Mouse (Mus musculus): ENCODE measurements around the gene Armc9. TPM values are rescaled to one million over a fixed set of nuclear protein-coding genes. Genes with fewer than 3 reads are reported as not detected.

Gene Armc9
- total and polyA plus RNA-seq, 2 experiments from 2014 or later, result 1.5 to 5.1 TPM

DNA sequence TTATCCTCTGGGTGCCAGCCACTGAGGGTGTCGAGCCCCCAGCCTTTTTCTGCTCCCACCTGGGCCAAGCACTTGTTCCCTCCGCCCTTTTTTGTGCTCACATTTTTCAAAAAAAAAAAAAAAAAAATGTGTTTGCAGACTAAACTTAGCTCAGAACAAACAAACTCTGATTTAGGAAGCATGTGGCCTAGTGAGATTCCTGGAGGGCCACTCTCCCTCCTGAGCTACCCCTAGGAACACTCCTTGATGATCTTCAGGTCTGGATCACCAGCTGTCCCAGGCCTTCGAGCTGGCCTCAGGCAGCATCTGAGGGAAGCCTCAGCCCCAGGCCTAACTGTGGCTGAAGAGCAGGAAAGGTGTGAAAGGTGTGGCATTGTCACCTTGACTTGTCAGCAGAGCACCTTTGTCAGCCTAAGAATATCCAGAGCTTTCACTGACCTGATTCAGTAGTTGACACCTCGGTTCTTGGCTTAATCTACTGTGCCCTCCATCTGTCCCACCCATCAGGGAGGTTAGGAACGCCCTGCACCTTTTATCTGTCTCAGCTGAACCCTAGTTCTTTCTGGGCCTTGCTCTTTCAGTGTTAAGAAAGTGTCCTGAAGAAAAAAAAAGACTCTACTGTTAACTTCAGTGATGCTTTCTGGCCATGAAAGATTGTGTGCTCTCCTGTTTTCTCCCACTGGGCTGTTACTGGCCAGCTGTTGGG lies 27.6 kb downstream of the Armc9 start:
- Histone ChIP-seq H3K9ac (replicated peaks; ENCODE audit: low read depth, low read length) (no peak overlapping the region), H3K9me3 (replicated peaks; ENCODE audit: control insufficient read depth, low read length) (no peaks in the 10 kb centered on the region), H3K27ac (ENCODE audit: low read depth) (no peak overlapping the region), H3K4me3 (ENCODE audit: low read depth, low read length) (no peak overlapping the region), H3K4me1 (ENCODE audit: control insufficient read depth, insufficient read depth) (no peaks in the 10 kb centered on the region), H3K4me2 (ENCODE audit: low read depth, low read length) (no peak overlapping the region), H3K36me3 (replicated peaks; ENCODE audit: control insufficient read depth, insufficient read depth, low read length) (no peaks in the 10 kb centered on the region), H3K27me3 (ENCODE audit: control insufficient read depth, insufficient read depth, low read length) (no peaks in the 10 kb centered on the region)
- no peak for TF ChIP-seq CTCF (IDR thresholded peaks at IDR 0.05; ENCODE audit: low read depth)
- TF ChIP-seq EP300 (IDR thresholded peaks at IDR 0.05; ENCODE audit: low read depth), result no peak
- WGBS, result 59% methylated on average over 5 of the region's 5 CpGs
- ATAC-seq (ENCODE audit: insufficient read depth, low read depth) (no peak), DNase-seq (ENCODE audit: low spot score) (no peak)

- DNase-seq (ENCODE audit: low spot score) (no peak), ATAC-seq (ENCODE audit: insufficient read depth, low read depth) (no peak)
- 71% methylated on average over 4 of the region's 4 CpGs for WGBS
- no peak overlapping the region for H3K9ac ChIP-seq (replicated peaks; ENCODE audit: low read depth, low read length)
- H3K27me3 ChIP-seq (ENCODE audit: control insufficient read depth, insufficient read depth, low read length), result no peaks in the 10 kb centered on the region
- no peaks in the 10 kb centered on the region for H3K9me3 ChIP-seq (replicated peaks; ENCODE audit: control insufficient read depth, low read length)
- TF ChIP-seq CTCF (IDR thresholded peaks at IDR 0.05; ENCODE audit: low read depth) (no peak), EP300 (IDR thresholded peaks at IDR 0.05; ENCODE audit: low read depth) (no peak)
- no peak overlapping the region for H3K4me2 ChIP-seq (ENCODE audit: low read depth, low read length)
- H3K4me3 ChIP-seq (ENCODE audit: low read depth, low read length), result no peak overlapping the region
- no peak overlapping the region for H3K27ac ChIP-seq (ENCODE audit: low read depth)
- H3K4me1 ChIP-seq (ENCODE audit: control insufficient read depth, insufficient read depth), result no peaks in the 10 kb centered on the region
- H3K36me3 ChIP-seq (replicated peaks; ENCODE audit: control insufficient read depth, insufficient read depth, low read length), result no peaks in the 10 kb centered on the region
Observed at GRCm38 (mm10) chr1:86183577-86184263, 29.1 kb downstream of the Armc9 start.

GRCm38 (mm10) chr1:86186762-86187161 lies 32.2 kb downstream of the Armc9 start:
- no peak overlapping the region for H3K4me3 ChIP-seq (ENCODE audit: low read depth, low read length)
- H3K9me3 ChIP-seq (replicated peaks; ENCODE audit: control insufficient read depth, low read length), result no peaks in the 10 kb centered on the region
- H3K9ac ChIP-seq (replicated peaks; ENCODE audit: low read depth, low read length), result no peak overlapping the region
- 77% methylated on average over 7 of the region's 7 CpGs for WGBS
- ATAC-seq (ENCODE audit: insufficient read depth, low read depth) (no peak), DNase-seq (ENCODE audit: low spot score) (no peak)
- TF ChIP-seq CTCF (IDR thresholded peaks at IDR 0.05; ENCODE audit: low read depth) (no peak), EP300 (IDR thresholded peaks at IDR 0.05; ENCODE audit: low read depth) (no peak)
- H3K4me2 ChIP-seq (ENCODE audit: low read depth, low read length), result no peak overlapping the region
- no peak overlapping the region for H3K27ac ChIP-seq (ENCODE audit: low read depth)
- H3K27me3 ChIP-seq (ENCODE audit: control insufficient read depth, insufficient read depth, low read length), result no peaks in the 10 kb centered on the region
- H3K4me1 ChIP-seq (ENCODE audit: control insufficient read depth, insufficient read depth), result no peaks in the 10 kb centered on the region
- H3K36me3 ChIP-seq (replicated peaks; ENCODE audit: control insufficient read depth, insufficient read depth, low read length), result 0 out of 2 replicates have a peak, but pooled peaks cover 4% of the 10 kb centered on the region

DNA sequence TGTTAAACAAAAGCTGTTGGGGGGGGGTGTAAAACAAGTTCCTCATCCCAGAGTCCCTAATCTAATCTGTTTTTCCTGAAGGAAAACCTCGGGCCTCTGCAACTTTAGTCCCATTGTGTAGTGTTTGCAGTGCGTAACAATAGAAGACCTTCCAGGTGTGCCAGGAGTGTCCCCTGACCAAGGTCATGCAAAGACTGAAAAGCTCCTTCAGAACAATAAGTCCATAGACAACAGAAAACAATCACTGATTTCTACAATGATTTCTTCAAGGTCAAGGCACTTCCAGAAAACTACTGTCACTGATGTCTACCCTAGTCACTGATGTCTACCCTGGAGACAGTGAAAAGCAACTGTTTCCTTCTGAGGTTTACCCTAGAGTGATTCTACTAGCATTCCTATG lies 33.3 kb downstream of the Armc9 start:
- ATAC-seq (ENCODE audit: insufficient read depth, low read depth), result no peak

DNA sequence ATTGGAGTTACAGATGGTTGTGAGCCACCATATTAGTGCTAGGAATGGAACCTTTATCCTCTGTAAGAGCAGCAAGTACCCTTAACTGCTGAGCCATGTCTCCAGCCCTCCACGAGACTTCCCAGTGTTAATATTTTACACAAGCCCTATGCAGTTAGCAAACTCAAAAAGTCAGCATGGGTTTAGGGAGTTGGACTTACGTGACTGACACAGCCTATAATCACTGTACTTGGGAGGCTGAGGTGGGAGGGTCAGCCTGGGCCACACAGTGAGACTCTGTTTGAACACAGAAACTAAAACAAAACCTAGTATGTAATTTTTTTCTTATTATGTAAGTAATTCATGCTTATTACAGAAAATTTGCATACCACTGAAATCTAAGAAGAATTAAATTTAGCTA lies 33.7 kb downstream of the Armc9 start:
- WGBS, result 86% methylated on average over 2 of the region's 2 CpGs
- Histone ChIP-seq H3K4me3 (ENCODE audit: low read depth, low read length) (no peak overlapping the region), H3K27ac (ENCODE audit: low read depth) (no peak overlapping the region), H3K36me3 (replicated peaks; ENCODE audit: control insufficient read depth, insufficient read depth, low read length) (0 out of 2 replicates have a peak, but pooled peaks cover 4% of the 10 kb centered on the region), H3K27me3 (ENCODE audit: control insufficient read depth, insufficient read depth, low read length) (no peaks in the 10 kb centered on the region), H3K9ac (replicated peaks; ENCODE audit: low read depth, low read length) (no peak overlapping the region), H3K9me3 (replicated peaks; ENCODE audit: control insufficient read depth, low read length) (no peaks in the 10 kb centered on the region), H3K4me2 (ENCODE audit: low read depth, low read length) (no peak overlapping the region), H3K4me1 (ENCODE audit: control insufficient read depth, insufficient read depth) (no peaks in the 10 kb centered on the region)
- ATAC-seq (ENCODE audit: insufficient read depth, low read depth) (no peak), DNase-seq (ENCODE audit: low spot score) (no peak)
- no peak for TF ChIP-seq CTCF (IDR thresholded peaks at IDR 0.05; ENCODE audit: low read depth)
- no peak for TF ChIP-seq EP300 (IDR thresholded peaks at IDR 0.05; ENCODE audit: low read depth)

More for the DNA sequence above, 33.3 kb downstream of the Armc9 start:
- Histone ChIP-seq H3K27ac (ENCODE audit: low read depth) (no peak overlapping the region), H3K27me3 (ENCODE audit: control insufficient read depth, insufficient read depth, low read length) (no peaks in the 10 kb centered on the region), H3K4me2 (ENCODE audit: low read depth, low read length) (no peak overlapping the region), H3K4me1 (ENCODE audit: control insufficient read depth, insufficient read depth) (no peaks in the 10 kb centered on the region), H3K9me3 (replicated peaks; ENCODE audit: control insufficient read depth, low read length) (no peaks in the 10 kb centered on the region), H3K4me3 (ENCODE audit: low read depth, low read length) (no peak overlapping the region), H3K9ac (replicated peaks; ENCODE audit: low read depth, low read length) (no peak overlapping the region), H3K36me3 (replicated peaks; ENCODE audit: control insufficient read depth, insufficient read depth, low read length) (0 out of 2 replicates have a peak, but pooled peaks cover 4% of the 10 kb centered on the region)
- DNase-seq (ENCODE audit: low spot score), result no peak
- TF ChIP-seq CTCF (IDR thresholded peaks at IDR 0.05; ENCODE audit: low read depth), result no peak
- TF ChIP-seq EP300 (IDR thresholded peaks at IDR 0.05; ENCODE audit: low read depth), result no peak
- 57% methylated on average over 2 of the region's 2 CpGs for whole genome bisulfite sequencing
